Mouse (Mus musculus): ENCODE results near the gene Atf7.

The Atf7 gene

GRCm38 (mm10) chr15:102515791-102516190, 109.5 kb downstream of the Atf7 start:
- no peak for DNase-seq (ENCODE audit: low spot score)

DNA sequence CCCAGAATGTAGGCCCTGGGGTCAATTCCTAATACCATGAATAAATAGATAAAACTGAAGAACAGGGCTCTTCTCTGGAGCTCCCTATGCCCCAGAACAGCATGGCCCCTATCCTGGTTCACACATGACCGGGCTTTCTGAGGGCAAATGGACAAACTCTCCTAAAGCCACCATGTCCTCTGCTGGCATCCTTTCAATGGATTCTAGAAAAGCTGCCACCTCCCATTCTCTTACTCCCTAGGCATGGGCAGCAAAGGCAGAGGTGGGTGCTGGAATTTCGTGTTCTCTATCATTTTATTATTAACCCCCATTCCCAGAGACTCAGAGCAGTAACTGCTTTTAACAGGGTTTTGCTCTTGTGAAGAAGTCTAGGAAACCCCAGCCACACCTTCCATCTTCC, 110.0 kb downstream of the Atf7 start:
- DNase-seq (ENCODE audit: low spot score), result no peak

DNA sequence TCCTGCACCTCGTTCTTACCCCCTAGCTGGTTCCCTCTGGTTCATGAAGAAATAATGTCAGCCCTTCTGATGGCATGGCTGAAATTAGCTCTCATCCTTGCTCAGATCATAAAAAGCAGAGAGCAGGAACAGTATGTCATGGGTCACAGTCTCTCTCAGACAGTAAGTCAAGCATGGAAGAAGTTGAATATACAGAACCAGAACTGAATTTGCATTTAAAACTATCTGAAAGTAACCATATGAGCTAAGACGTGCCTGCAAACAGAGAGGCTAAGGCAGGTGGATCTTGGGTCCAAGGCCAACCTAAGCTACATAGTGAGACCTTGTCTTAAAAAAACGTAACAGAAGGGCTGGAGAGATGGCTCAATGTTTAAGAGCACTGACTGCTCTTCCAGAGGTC, 112.3 kb downstream of the Atf7 start:
- DNase-seq (ENCODE audit: low spot score), result no peak

DNA sequence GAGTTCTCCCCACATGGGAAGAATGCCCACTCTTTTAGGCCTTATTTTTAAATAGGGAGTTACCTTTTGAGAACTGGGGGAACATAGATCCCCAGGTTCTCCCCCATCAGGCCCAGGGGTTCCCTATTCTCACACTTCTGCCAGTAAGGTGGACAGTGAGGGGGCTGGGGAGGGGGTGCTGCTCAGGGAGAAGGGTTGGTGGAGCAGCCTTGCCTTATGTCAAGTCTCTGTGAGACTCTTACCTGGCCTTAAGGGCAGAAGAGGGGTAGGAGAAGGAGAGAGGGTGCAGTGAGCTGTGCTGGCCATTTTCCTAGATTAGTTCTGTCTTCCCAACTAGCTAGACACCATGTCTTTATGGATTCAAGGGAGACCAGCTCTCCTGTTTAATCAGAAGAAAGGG, 112.8 kb downstream of the Atf7 start:
- DNase-seq (ENCODE audit: low spot score), result no peak

DNA sequence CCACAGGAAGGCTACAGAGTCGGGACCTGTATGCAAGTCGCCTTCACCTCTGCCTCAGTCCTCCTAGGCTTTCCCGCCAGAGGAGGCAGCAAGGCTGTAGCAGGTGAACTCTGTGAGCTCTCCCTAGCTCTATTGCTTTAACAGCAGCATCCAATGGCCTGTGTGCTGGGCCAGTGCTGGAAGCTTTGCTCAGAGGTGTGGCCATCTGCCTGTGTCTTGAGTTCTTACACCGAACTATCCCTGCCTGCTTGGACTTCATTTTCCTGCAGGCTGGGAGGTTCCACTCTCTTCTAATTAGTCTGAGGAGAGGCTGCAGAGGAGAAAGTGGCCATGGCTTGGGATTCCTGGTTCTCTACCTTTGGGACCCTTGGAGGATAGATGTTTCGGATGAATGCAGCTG, 113.3 kb downstream of the Atf7 start:
- no peak for DNase-seq (ENCODE audit: low spot score)

DNA sequence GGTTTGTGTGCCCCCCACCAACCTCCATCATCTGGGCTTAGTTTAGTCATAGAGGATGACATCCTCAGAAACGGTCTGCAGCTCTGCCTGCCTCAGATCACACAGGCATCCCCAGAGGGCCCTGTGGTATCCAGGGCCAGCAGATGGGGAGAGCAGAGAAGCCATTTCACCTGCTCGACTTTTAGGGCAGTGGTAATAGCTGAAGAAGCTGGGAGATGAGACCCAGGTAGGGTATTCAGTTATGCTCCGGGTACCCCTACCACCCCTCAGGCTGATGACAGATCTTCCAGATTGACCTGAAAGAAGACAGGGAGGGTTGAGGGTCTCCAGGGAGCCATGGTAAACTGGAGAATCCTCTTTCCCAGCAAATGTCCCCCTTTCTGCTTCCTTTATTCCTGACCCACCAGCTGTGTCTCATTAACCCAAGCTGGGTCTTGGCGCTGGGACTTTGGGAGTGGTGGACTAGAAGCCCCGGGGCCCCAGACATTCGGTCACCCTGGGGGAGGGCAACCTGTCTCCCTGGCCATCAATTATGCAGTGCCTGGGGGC, 113.9 kb downstream of the Atf7 start:
- peak; percentile 62 for DNase-seq (ENCODE audit: low spot score)

- peak; percentile 94 for DNase-seq (ENCODE audit: low spot score)
Measured at GRCm38 (mm10) chr15:102510590-102511284, 114.5 kb downstream of the Atf7 start.

DNA sequence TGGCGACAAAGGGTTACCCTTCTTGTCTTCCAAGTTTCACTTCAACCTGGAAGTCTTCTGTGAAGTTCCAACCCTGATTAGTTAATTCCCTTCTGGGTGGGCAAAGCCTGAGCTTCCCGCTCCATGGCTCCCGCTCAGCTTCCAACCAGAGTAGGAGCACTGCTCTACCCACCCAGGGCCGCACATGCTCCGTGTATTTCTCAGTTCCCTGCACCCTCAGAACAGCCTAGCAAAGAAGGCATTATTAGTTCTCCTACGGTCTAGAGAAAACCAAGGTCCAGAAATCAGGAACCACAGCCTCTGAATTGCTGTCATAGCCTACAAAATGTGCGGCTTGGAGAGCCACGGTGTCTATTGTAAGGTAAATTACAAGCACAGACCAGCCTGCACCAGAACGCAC, 115.2 kb downstream of the Atf7 start:
- no peak for DNase-seq (ENCODE audit: low spot score)

DNA sequence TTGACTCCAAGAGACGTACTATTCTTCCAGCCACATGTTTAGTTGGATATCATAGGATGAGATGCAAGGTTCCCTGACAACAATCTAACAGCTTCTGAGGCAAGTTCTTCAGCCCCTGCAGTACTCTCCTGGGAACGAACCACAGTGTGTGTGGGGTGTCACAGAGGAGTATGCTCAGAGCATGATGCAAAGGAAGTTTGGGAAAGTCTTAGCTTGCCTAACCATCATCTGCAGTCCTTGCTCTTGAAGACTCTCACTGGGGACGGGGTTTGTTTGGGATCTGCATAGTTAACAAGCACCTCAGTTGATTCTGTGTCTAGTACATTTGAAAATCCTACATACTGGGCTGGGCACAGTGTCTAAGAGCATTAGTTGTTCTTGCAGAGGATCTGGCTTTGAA, 116.9 kb downstream of the Atf7 start:
- DNase-seq (ENCODE audit: low spot score), result no peak

- DNase-seq (ENCODE audit: low spot score), result no peak
Measured at GRCm38 (mm10) chr15:102507561-102507960, 117.7 kb downstream of the Atf7 start.

DNA sequence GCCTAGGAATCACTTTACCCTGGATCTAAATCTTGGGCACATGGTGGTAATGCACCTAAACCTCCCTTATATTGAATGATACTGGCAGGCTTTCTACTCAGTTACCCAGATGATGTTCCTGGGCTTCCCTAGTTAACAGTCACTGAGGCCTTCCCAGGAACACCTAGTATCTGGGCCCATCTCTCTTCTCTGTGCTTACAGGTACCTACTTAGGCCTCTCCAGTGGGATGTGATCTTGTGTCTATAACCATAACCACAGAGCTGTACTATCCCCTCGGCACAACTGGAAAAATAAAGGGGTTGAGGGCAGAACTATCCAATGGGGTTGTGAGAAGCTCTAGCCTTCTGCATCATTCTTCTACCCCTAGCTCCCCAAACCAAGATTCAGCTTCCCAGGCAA, 118.4 kb downstream of the Atf7 start:
- DNase-seq (ENCODE audit: low spot score), result no peak

- DNase-seq (ENCODE audit: low spot score), result no peak
Measured at GRCm38 (mm10) chr15:102506464-102506830, 118.8 kb downstream of the Atf7 start.

DNA sequence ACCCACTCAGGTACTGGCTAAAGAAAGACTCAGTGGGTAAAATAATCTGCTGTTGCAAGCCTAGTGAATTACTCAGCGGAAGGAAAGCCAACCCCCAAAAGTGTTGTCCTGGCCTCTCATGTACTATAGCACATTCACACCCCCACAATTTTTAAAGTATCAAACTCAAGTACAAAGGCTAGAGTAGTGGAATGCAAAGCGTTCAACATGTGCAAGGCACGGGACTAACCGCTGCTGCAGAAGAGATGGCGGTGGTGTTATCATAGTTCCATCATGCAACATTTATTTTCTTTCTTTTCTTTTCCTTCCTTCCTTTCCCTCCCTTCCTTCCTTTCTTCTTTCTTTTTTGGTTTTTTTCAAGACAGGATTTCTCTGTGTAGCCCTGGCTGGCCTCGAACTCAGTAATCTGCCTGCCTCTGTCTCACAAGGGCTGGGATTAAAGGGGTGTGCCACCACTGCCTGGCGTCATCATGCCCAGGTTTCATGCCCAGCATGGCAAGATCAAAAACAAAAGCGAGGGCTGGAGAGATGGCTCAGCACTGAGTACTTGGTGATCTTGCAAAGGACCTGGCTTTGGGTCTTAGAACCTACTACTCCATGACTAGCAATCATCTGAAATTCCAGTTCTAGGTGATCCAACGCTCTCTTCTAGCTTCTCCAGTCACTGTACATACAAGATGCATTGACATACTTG, 119.3 kb downstream of the Atf7 start:
- DNase-seq (ENCODE audit: low spot score), result no peak

DNA sequence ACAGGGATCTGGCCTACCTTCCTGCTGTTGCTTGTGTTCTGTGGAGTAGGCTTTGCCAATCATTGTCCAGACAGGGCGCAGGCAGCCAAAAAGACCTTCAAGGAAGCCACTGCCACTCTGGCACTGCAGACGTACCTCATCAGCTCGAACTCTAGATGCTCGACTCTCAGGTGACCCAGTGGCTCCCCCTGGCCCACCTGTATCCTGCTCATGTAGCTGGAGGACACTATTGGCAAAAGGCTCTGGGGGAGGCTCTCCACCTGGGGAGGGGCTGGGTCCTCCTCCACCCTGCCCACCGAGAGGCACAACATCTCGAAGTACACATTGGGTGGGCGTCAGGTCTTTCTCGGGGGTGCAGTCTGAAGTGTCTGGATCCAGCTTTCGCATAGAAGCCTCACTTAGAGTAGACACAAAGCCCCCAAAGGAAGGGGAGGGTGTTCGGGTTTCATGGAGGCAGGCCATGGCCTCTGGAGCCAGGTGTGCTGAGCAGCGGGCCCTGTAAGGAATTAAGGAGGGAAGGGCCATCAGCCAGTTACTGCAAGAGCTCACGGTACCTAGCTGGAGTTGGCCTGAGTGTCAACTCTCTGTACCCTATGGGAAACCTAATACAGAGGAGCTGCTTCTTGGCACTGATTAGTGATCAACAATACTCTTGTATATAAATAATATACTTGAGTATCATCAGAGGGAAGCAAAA, 120.0 kb downstream of the Atf7 start:
- no peak for DNase-seq (ENCODE audit: low spot score)

DNA sequence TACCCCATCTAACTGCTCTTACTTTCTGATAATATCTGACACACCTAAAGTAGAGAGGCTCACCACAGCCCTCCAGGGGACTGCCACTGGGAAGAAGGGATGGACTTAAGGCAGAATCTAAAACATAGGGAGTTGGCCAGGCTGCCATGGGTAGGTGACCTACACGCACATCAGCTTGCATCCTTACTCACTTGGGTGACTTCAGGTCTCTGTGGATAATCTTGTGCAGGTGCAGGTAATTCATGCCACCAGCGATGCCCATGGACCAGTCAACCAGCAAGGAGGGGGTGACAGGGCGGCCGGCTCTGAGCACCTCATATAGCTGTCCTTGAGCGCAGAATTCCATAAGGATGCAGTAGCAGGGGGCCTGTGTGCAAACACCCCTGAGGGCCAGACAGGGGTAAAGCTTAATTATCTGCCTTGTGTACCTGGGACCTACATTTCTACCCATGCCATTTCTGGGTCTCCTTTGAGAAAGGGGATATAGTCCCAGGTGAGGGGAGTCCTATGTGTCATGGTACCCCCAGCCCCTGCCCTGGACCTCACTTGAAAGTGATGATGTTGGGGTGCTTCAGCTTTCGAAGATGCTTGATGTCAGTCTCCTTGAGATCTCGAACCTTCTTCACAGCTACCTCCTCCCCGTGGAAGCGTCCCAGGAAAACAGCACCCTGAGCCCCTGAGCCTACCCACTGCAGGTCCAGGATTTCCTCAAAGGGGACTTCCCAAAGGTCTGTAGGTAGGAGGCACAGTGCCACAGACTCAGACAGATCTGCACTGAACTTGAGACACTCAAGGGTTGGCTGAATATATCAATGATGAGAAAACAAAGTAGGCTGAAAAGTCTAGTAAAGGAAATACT, 121.1 kb downstream of the Atf7 start:
- DNase-seq (ENCODE audit: low spot score), result no peak

DNA sequence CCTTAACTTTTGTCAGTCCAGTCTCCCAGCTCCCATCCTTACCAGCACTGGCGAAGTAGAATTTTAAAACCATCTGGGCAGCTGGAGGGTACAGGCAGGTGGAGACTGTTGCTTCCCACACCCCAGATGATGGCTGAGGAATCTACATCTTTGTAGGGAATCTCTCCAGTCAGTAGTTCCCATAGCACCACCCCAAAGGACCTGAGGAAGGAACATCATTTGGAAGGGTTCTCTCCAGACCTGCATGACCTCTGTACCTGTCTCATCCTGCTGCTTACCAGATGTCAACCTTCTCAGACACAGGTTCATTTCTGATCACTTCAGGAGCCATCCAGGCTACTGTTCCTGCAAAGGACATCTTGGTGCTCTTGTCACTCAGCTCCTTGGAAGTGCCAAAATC, 121.8 kb downstream of the Atf7 start, which contains the start of gene Gm10337:
Gene Gm10337, plus strand, starts transcription at position 276 of the 400 bp plus-strand sequence.
- no peak for DNase-seq (ENCODE audit: low spot score)

DNA sequence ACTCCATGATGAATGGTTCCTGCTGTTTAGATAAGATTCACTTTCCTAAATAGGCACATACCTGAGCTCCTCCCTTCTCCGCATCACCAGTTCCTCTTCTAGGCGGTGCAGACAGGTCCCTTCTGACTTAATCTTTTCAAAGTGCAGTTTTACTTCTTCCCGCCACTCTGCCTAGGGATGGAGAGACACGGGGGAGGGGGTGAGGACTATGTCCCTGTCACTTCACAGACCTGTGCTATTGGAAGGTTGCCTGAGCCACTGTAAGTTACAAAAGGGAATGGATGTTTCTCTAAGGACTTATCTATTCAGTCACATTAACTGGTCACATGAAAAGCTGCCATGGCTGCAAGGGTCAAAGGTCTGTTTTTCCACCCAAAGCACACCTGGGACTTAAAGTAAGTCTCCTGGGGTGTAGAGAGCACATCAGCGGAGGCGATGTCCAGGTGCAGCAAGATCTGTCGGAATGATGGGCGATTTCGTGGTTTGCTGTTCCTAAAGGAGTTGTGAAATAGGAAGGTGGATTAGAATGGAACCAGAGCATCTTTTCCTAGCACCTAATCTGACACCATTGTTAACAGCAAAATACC, 122.9 kb downstream of the Atf7 start:
- no peak for DNase-seq (ENCODE audit: low spot score)

DNA sequence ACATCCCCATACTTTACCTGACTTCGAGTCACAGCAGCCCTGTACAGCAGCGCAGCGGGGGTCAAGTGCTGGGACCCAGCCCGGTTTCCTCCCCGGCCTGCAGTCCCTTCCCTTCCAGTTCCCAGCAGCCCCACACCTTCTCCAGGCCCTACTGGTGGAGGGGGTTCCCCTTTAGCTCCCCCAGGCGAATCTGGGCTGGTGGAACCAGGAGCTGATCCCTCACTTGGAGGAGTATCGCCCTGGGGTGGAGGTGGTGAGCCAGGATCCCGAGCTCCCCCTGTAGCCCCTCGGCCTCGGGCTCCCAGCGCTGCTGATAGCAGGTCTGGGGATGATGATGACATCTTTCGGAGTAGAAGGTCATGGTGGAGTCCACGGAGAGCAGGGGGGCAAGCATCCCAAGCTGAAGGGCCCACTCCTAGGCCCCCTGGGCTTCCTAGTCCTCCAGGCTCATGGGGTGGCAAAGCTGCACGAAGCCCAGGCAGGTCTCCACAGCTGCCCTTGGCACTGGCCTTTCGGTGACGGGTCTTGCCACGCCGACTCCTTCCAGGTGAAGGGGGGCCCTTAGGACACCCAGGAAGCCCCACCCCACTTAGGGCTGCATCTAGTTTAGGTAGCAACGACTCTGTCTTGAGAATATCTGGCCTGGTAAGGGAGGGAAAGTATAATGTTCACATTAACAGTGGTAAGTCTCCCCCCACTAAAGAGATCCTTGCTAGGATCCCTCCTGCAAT, 124.0 kb downstream of the Atf7 start:
- no peak for DNase-seq (ENCODE audit: low spot score)

- DNase-seq (ENCODE audit: low spot score), result no peak
Measured at GRCm38 (mm10) chr15:102500479-102500878, 124.8 kb downstream of the Atf7 start.

DNA sequence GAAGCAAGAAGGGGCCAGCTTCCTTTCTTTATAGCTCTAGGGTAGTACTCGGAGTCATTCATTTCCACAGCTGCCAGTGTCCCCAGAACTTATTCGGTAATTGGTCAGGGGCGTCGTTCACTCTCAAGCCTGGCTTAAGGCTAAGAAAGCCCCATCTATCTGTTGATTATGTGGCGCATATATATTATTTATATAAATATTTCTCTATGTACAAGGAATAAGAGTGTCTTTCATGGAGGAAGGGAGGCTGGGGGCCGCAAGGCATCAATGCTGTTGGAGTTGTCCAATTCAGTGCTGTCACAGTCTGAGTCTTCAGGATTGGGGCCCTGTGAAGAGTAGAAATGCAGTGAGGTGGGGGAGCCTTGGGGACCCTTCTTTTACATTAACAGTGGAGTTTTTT, 125.4 kb downstream of the Atf7 start:
- DNase-seq (ENCODE audit: low spot score), result no peak

DNA sequence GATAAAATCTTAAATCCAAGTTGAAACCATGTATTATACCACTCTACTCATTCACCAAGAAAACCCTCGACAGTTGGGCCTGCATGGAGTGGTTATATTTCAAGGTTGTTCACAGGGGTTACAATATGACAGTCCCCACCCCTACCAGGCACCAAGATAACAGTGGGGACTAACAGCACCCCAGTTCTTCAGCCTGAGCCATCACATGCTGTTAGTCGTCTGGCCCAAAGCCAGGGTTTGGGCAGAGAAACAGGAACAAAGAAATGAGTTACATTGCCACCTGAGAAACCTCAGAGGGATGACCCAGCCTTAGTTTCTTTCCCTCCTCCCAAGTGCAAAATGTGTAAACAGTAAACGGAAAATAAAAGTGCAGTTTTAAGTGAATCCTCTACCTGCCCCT, 125.9 kb downstream of the Atf7 start:
- DNase-seq (ENCODE audit: low spot score), result no peak

Data from retina, embryonic 14.5 days (tissue).